Mouse (Mus musculus): ENCODE measurements at regions not wholly inside any gene's neighbourhood (a gene's known extent, or its start where the extent isn't known, plus 50 kb on each side); places are given as distances from the start of the nearest gene placed in this dataset.

GRCm38 (mm10) chr7:70698986-70699385 lies 332.5 kb upstream of the Nr2f2 start:
- 60% methylated on average over 2 of the region's 2 CpGs for WGBS
- no peak overlapping the region for H3K4me2 ChIP-seq
- H3K4me1 ChIP-seq = no peaks in the 10 kb centered on the region
- no peaks in the 10 kb centered on the region for H3K36me3 ChIP-seq
- H3K4me3 ChIP-seq (replicated peaks) = no peak overlapping the region
- no peak overlapping the region for H3K27ac ChIP-seq
- no peaks in the 10 kb centered on the region for H3K9me3 ChIP-seq
- ATAC-seq (ENCODE audit: insufficient read depth, low FRiP score, low read depth) = no peak
- H3K27me3 ChIP-seq (replicated peaks) = no peaks in the 10 kb centered on the region
- H3K9ac ChIP-seq = no peak overlapping the region

DNA sequence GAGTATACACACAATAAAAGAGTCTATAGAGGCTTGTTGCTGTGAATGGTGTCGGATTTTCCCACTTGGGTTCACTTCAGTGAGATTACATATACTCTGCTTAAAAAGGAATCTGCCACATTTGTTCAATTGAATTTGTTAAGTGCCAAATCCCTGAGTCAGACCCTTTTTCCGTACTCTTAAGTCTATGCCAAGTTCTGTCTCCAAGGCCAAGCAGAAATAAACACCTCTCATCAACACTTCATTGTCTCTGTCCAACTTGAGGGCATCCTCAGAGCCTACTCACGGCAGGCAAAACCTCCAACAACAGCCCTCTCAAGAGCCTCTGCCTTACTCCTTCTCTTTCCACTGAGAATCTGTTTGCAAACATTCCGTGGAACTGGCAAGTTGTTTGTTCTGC lies 325.6 kb upstream of the Nr2f2 start:
- Histone ChIP-seq H3K9ac (no peak overlapping the region), H3K4me3 (replicated peaks) (no peak overlapping the region), H3K36me3 (no peaks in the 10 kb centered on the region), H3K27ac (no peak overlapping the region), H3K4me1 (no peaks in the 10 kb centered on the region), H3K4me2 (no peak overlapping the region), H3K27me3 (replicated peaks) (no peaks in the 10 kb centered on the region), H3K9me3 (no peaks in the 10 kb centered on the region)
- WGBS = 67% methylated on average over 4 of the region's 4 CpGs
- no peak for ATAC-seq (ENCODE audit: insufficient read depth, low FRiP score, low read depth)

DNA sequence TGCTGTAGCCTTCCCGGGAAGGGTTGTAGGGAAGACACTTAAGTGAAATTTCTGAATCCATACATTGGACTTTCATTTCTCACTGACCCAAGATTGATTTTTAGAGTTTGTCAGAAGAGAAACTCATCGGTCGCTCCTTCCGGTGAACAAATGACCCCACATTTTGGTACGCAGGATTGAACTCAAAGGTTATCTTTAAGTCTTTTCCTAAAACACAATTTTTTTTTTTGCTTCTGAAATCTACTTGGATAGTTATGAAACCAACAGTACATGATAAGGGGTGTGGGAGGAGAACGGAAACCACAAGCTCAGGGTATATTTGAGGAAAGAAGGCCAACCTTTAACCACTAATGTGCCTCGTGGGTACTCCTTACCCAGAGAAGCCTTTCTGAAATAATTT lies 324.3 kb upstream of the Nr2f2 start:
- Histone ChIP-seq H3K4me3 (replicated peaks) (no peak overlapping the region), H3K27me3 (replicated peaks) (no peaks in the 10 kb centered on the region), H3K4me2 (no peak overlapping the region), H3K36me3 (no peaks in the 10 kb centered on the region), H3K4me1 (no peaks in the 10 kb centered on the region), H3K9me3 (no peaks in the 10 kb centered on the region), H3K9ac (no peak overlapping the region), H3K27ac (no peak overlapping the region)
- no peak for ATAC-seq (ENCODE audit: insufficient read depth, low FRiP score, low read depth)
- WGBS = 80% methylated on average over 7 of the region's 7 CpGs

- 59% methylated on average over 2 of the region's 2 CpGs for WGBS
- ATAC-seq (ENCODE audit: insufficient read depth, low FRiP score, low read depth) = no peak
- Histone ChIP-seq H3K36me3 (no peaks in the 10 kb centered on the region), H3K27me3 (replicated peaks) (no peaks in the 10 kb centered on the region), H3K27ac (no peak overlapping the region), H3K4me1 (no peaks in the 10 kb centered on the region), H3K9ac (no peak overlapping the region), H3K4me3 (replicated peaks) (no peak overlapping the region), H3K4me2 (no peak overlapping the region), H3K9me3 (no peaks in the 10 kb centered on the region)
Measured at GRCm38 (mm10) chr7:70669065-70669464, 302.5 kb upstream of the Nr2f2 start.

- H3K4me1 ChIP-seq = no peaks in the 10 kb centered on the region
- 85% methylated on average over 5 of the region's 5 CpGs for WGBS
- no peak overlapping the region for H3K4me2 ChIP-seq
- H3K9ac ChIP-seq = no peak overlapping the region
- H3K27ac ChIP-seq = no peak overlapping the region
- H3K36me3 ChIP-seq = no peaks in the 10 kb centered on the region
- no peaks in the 10 kb centered on the region for H3K27me3 ChIP-seq (replicated peaks)
- no peak overlapping the region for H3K4me3 ChIP-seq (replicated peaks)
- no peak for ATAC-seq (ENCODE audit: insufficient read depth, low FRiP score, low read depth)
- no peaks in the 10 kb centered on the region for H3K9me3 ChIP-seq
Measured at GRCm38 (mm10) chr7:70660162-70660561, 293.6 kb upstream of the Nr2f2 start.

DNA sequence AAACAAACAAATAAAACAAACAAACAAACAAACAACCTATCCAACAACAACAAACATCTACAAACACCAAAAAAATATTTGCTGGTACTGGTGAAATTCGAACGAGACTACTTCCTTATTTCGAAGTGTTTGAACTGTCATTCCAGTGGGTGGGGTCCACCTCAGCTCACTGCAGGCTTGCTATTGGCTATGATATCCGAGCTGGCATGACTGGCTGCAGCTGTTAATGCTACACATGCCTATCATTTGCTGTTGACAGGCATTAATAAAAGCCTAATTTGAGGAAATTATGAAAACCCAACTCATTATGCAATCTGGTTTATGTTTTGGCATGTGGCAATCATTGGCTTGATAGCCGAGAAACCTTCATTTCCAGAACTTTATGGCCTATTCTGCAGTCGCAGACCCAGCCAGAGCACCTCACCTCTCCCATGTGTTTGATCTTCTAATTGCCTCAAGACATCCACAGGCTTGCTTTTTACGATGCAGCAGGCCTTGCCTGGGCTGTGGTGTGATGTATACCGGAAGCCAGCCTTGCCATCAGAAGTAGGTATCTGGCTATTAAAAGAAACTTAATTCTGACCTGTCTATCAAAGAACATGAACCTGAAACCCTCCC lies 283.3 kb upstream of the Nr2f2 start:
- Histone ChIP-seq H3K27ac (no peak overlapping the region), H3K9me3 (no peaks in the 10 kb centered on the region), H3K4me3 (replicated peaks) (no peak overlapping the region), H3K4me2 (no peak overlapping the region), H3K27me3 (replicated peaks) (no peaks in the 10 kb centered on the region), H3K4me1 (no peaks in the 10 kb centered on the region), H3K9ac (no peak overlapping the region), H3K36me3 (no peaks in the 10 kb centered on the region)
- ATAC-seq (ENCODE audit: insufficient read depth, low FRiP score, low read depth) = no peak
- WGBS = 69% methylated on average over 8 of the region's 8 CpGs

GRCm38 (mm10) chr7:70646801-70647200 lies 280.3 kb upstream of the Nr2f2 start:
- no peak overlapping the region for H3K9ac ChIP-seq
- H3K4me3 ChIP-seq (replicated peaks) = no peak overlapping the region
- no peak overlapping the region for H3K4me2 ChIP-seq
- ATAC-seq (ENCODE audit: insufficient read depth, low FRiP score, low read depth) = no peak
- H3K36me3 ChIP-seq = no peaks in the 10 kb centered on the region
- H3K27ac ChIP-seq = no peak overlapping the region
- no peaks in the 10 kb centered on the region for H3K9me3 ChIP-seq
- no peaks in the 10 kb centered on the region for H3K27me3 ChIP-seq (replicated peaks)
- no peaks in the 10 kb centered on the region for H3K4me1 ChIP-seq
- WGBS = 78% methylated on average over 2 of the region's 2 CpGs

DNA sequence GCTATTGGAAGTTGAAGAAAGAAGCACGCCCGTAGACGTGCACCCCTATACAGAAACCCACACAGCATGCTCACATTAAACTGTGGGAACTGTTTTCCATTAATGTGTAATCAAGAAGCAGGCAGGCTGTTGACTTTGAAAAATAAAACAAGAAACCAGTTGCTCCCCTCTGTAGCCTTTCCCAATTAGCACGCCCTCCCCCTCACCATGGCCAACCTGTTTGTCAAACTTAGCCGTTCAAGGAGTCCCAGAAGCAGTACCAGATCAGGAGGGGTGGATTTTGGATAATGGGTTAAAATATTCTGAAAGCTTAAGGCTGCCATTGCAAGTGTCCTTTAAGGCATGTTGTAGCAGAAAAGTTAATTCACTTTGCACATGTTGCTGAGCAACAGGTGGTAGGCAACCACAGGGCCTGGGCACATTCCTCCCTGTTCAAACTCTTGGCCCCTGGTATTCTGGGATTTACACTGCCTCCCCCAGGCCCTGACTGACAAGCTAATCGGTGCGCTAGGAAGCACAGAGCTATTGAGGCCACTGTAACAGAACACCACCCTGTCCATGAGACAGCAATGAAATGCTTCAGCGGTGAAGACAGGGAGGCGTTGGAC lies 277.3 kb upstream of the Nr2f2 start:
- Histone ChIP-seq H3K27me3 (replicated peaks) (no peaks in the 10 kb centered on the region), H3K4me3 (replicated peaks) (no peak overlapping the region), H3K27ac (no peak overlapping the region), H3K9me3 (no peaks in the 10 kb centered on the region), H3K4me2 (no peak overlapping the region), H3K36me3 (no peaks in the 10 kb centered on the region), H3K9ac (no peak overlapping the region), H3K4me1 (no peaks in the 10 kb centered on the region)
- 50% methylated on average over 9 of the region's 9 CpGs for WGBS
- ATAC-seq (ENCODE audit: insufficient read depth, low FRiP score, low read depth) = no peak

GRCm38 (mm10) chr7:70643055-70643454 lies 276.5 kb upstream of the Nr2f2 start:
- Histone ChIP-seq H3K27ac (no peak overlapping the region), H3K4me3 (replicated peaks) (no peak overlapping the region), H3K9me3 (no peaks in the 10 kb centered on the region), H3K36me3 (no peaks in the 10 kb centered on the region), H3K27me3 (replicated peaks) (no peaks in the 10 kb centered on the region), H3K9ac (no peak overlapping the region), H3K4me2 (no peak overlapping the region), H3K4me1 (no peaks in the 10 kb centered on the region)
- 94% methylated on average over 1 of the region's 1 CpGs for whole genome bisulfite sequencing
- no peak for ATAC-seq (ENCODE audit: insufficient read depth, low FRiP score, low read depth)

DNA sequence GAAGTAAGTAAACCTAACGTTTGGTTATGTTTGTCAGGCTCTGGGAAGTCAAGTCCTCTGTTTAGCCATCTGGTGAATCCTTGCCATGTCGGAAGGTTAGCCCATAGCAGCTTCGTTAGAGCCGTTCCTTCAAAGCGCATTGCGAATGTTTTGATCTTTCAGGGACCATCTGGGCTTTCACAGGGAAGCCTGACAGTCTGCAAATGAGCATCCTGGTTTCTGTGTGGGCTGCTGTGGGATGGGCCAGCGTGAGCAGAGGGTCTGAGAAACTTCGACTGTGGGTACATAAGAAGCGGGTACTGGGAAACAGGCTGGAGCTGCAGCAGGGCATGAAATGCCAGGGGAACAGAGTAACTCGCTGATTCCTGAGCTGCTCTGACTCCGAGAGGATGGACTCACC lies 274.7 kb upstream of the Nr2f2 start:
- H3K9ac ChIP-seq = no peak overlapping the region
- 46% methylated on average over 11 of the region's 11 CpGs for WGBS

GRCm38 (mm10) chr7:70640574-70640973 lies 274.0 kb upstream of the Nr2f2 start:
- Histone ChIP-seq H3K9ac (no peak overlapping the region), H3K4me3 (replicated peaks) (no peak overlapping the region), H3K27ac (no peak overlapping the region), H3K4me1 (no peaks in the 10 kb centered on the region), H3K27me3 (replicated peaks) (no peaks in the 10 kb centered on the region), H3K4me2 (no peak overlapping the region), H3K9me3 (no peaks in the 10 kb centered on the region), H3K36me3 (no peaks in the 10 kb centered on the region)
- no peak for ATAC-seq (ENCODE audit: insufficient read depth, low FRiP score, low read depth)
- WGBS = 82% methylated on average over 11 of the region's 11 CpGs

More for the DNA sequence above, 274.7 kb upstream of the Nr2f2 start:
- no peak for ATAC-seq (ENCODE audit: insufficient read depth, low FRiP score, low read depth)
- Histone ChIP-seq H3K27me3 (replicated peaks) (no peaks in the 10 kb centered on the region), H3K36me3 (no peaks in the 10 kb centered on the region), H3K4me2 (no peak overlapping the region), H3K9me3 (no peaks in the 10 kb centered on the region), H3K27ac (no peak overlapping the region), H3K4me3 (replicated peaks) (no peak overlapping the region), H3K4me1 (no peaks in the 10 kb centered on the region)

GRCm38 (mm10) chr7:70638161-70638560 lies 271.6 kb upstream of the Nr2f2 start:
- no peak overlapping the region for H3K4me3 ChIP-seq (replicated peaks)

DNA sequence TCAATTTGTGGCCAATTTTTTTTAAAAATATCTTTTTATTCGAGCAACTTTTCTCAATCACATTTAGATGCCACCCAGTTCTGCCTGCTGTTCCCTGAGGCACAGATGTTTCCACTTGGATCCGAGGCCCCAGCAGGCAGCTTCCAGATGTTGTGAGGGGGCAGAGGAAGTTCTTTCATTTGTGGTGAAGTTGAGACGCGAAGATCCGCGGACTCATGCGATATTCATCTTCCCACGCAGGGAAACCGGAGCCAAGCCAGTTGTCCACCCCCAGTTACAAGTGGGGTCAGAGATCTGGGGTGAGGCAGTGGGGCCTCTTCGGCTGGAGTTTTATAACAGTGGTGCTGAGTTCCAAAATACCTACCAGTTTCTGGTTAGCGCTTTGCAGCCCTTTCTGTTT lies 267.5 kb upstream of the Nr2f2 start:
- Histone ChIP-seq H3K4me2 (peak overlapping the region; percentile 17; the same call in 1 of the 2 replicates), H3K27ac (no peak overlapping the region), H3K4me1 (peaks cover 5% of the 10 kb centered on the region; the same call in 1 of the 2 replicates), H3K9ac (no peak overlapping the region), H3K9me3 (no peaks in the 10 kb centered on the region), H3K27me3 (replicated peaks) (no peaks in the 10 kb centered on the region; the same call in 1 of the 2 replicates), H3K36me3 (no peaks in the 10 kb centered on the region), H3K4me3 (replicated peaks) (no peak overlapping the region)
- WGBS = 47% methylated on average over 11 of the region's 11 CpGs
- no peak for ATAC-seq (ENCODE audit: insufficient read depth, low FRiP score, low read depth)

More at GRCm38 (mm10) chr7:70638161-70638560, 271.6 kb upstream of the Nr2f2 start:
- Histone ChIP-seq H3K4me2 (no peak overlapping the region), H3K36me3 (no peaks in the 10 kb centered on the region), H3K9ac (no peak overlapping the region), H3K9me3 (no peaks in the 10 kb centered on the region), H3K27me3 (replicated peaks) (no peaks in the 10 kb centered on the region), H3K27ac (no peak overlapping the region), H3K4me1 (peaks cover 5% of the 10 kb centered on the region; the same call in 1 of the 2 replicates)
- no peak for ATAC-seq (ENCODE audit: insufficient read depth, low FRiP score, low read depth)
- WGBS = 87% methylated on average over 2 of the region's 2 CpGs

Measured in stomach, embryonic 15.5 days (tissue).